Mouse (Mus musculus) retina, postnatal 1 day (tissue): ENCODE data around the gene Olfr1133.
"Not testable (repeated sequence)": the region's sequence is repeated elsewhere in the genome, so short reads cannot be mapped to it uniquely, and the experiment has no call there.

ENCODE experiments used
- DNase-seq: peaks from one replicate; pipeline ENCODE4 v3.0.0-alpha.2; 2012

Gene Olfr1133

DNA sequence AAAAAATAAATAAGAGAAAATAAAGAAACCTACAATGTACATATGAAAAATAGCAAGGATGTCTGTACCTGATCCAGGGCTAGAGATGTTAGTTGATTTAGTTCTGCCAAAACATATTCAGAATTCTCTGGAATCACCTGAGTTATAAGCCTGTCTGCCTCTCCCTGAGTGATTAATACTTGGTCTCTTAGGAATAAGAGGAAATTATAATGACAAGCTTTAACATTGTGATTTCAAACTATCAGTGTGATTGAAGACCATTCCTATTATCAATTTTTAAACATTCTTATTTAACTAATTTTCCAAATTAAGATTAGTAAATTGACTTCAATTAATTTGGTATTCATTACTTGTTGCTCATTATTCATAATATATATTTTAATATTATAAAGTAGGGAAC, at the start of gene Olfr1133:
Olfr1133 (minus strand) TSS at position 101 of the 400 bp plus-strand sequence.
- DNase-seq: no peak

GRCm38 (mm10) chr2:87693847-87694246, 46.7 kb upstream of the Olfr1133 start, which contains the start of gene Olfr1136:
Olfr1136 (minus strand) TSS chr2:87693947.
- DNase-seq: no peak

DNA sequence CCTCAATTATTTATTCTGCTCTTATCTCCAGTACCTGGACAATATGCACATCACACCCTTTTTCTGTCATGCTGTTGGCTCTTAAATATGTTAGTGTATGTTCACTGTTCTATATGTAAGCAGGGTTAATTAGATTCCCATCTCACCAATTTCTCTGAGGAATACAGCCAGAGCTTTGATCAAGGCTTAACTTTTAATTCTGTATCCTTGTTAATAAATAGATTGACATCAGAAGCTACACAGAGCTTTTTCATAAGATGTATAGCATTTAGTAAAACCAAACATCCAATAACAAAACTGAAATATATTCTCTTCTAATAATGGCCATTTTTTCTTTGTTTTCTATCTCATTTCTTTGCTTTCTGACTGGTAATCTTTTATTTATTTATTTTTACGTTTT, 26.4 kb upstream of the Olfr1133 start, which contains the start of gene Olfr1135:
Olfr1135 (minus strand) TSS at position 101 of the 400 bp plus-strand sequence.
- no peak for DNase-seq

GRCm38 (mm10) chr2:87658360-87658759, 11.2 kb upstream of the Olfr1133 start, which contains the start of gene Olfr1134:
Olfr1134 (minus strand) TSS chr2:87658460.
- no peak for DNase-seq

DNA sequence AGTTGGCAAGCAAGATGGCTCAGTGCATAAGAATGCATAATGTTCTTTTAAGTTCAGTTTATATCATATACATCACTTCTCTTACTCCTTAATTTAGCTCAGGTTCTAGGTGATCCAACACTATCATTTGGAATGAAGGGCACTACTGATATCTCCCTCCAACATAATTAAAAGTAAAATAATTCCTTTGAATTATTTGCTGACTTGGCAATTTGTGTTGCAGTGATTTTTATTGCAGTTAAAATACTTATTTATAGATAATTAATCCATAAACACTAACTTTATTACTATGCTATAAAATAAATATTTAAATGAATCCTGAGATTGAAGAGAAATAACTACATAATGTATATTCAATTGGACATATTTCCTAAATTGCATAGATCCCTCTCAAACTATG, 4.7 kb downstream of the Olfr1133 start:
- no peak for DNase-seq

DNA sequence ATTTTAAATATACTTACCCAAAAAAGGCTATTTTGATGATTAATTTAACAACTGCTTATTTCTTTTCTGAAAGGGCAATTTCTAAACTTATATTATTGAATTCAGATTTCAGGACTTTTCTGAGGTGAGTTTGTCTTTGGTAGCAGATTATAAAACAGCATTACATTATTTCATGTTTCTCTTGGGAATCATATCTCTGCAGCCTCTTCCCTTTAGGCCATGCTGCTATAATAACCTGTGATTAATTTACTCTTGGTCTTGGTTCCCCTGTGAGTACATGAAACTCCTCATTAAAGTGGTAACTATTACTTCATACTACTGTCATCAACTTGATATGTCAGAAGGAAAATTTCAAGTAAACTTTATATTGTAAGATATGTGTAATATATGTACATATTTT, 9.7 kb downstream of the Olfr1133 start, which contains the start of gene Olfr1132:
Olfr1132 (minus strand) TSS at position 101 of the 400 bp plus-strand sequence.
- no peak for DNase-seq

DNA sequence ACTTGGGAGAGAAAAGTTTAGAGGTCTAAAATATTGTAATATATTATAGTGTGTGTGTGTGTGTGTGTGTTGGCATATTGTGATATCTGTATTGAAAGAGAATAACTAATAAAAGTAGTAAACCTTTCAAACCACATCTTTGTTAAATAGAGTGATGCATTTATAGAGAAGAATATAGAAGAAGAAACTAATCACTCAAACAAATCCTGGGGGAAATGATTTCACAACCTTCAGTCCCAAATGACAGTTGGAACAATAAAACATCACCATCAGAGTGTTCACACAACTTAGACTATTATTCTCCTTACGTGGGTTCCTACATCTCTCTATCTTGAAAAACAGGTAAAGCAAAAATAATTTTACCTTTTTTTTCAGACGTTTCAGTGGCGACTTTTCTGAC, 20.4 kb downstream of the Olfr1133 start, which contains the start of gene Olfr1131:
Olfr1131 (plus strand) TSS at position 301 of the 400 bp plus-strand sequence.
- DNase-seq: no peak

- not testable (repeated sequence) for DNase-seq
These were observed 41.3 kb downstream of the Olfr1133 start, which contains the start of gene Olfr1130 for GRCm38 (mm10) chr2:87605912-87606311. Olfr1130 (plus strand) TSS chr2:87606212.
